Mouse (Mus musculus) right cerebral cortex, postnatal 4 days (tissue): ENCODE measurements around the gene Ngf.

Experiments used
- DNase-seq: peaks from one replicate; pipeline ENCODE4 v3.0.0-alpha.2; 2022

The Ngf gene

GRCm38 (mm10) chr3:102469713-102470448 is at the start of gene Ngf:
Ngf (plus strand) TSS chr3:102469919.
- DNase-seq: peak; percentile 32

GRCm38 (mm10) chr3:102445567-102445966 is 24.2 kb upstream of the Ngf start:
- DNase-seq: no peak

- no peak for DNase-seq
Measured at GRCm38 (mm10) chr3:102446691-102447090, 23.0 kb upstream of the Ngf start.

- DNase-seq: no peak
Measured at GRCm38 (mm10) chr3:102454566-102454965, 15.2 kb upstream of the Ngf start.

GRCm38 (mm10) chr3:102460528-102460927 is 9.2 kb upstream of the Ngf start:
- DNase-seq: no peak

- no peak for DNase-seq
Measured at GRCm38 (mm10) chr3:102460986-102461385, 8.7 kb upstream of the Ngf start.

GRCm38 (mm10) chr3:102462703-102463336 is 6.9 kb upstream of the Ngf start:
- no peak for DNase-seq

- DNase-seq: no peak
Measured at GRCm38 (mm10) chr3:102463339-102463738, 6.4 kb upstream of the Ngf start.

- peak; percentile 73 for DNase-seq
Measured at GRCm38 (mm10) chr3:102466587-102466986, 3.1 kb upstream of the Ngf start.

- DNase-seq: no peak
Measured at GRCm38 (mm10) chr3:102467121-102467520, 2.6 kb upstream of the Ngf start.

GRCm38 (mm10) chr3:102471251-102471650 is 1.5 kb downstream of the Ngf start:
- DNase-seq: no peak

- DNase-seq: no peak
Measured at GRCm38 (mm10) chr3:102471799-102472198, 2.1 kb downstream of the Ngf start.

GRCm38 (mm10) chr3:102474275-102475155 is 4.8 kb downstream of the Ngf start:
- no peak for DNase-seq

- no peak for DNase-seq
Measured at GRCm38 (mm10) chr3:102477917-102478694, 8.4 kb downstream of the Ngf start.

- no peak for DNase-seq
Measured at GRCm38 (mm10) chr3:102490393-102491123, 20.8 kb downstream of the Ngf start.

- no peak for DNase-seq
Measured at GRCm38 (mm10) chr3:102498113-102498512, 28.4 kb downstream of the Ngf start.

GRCm38 (mm10) chr3:102498931-102499330 is 29.2 kb downstream of the Ngf start:
- DNase-seq: no peak

GRCm38 (mm10) chr3:102500031-102500430 is 30.3 kb downstream of the Ngf start:
- no peak for DNase-seq

GRCm38 (mm10) chr3:102501186-102501585 is 31.5 kb downstream of the Ngf start:
- no peak for DNase-seq

- DNase-seq: no peak
Measured at GRCm38 (mm10) chr3:102505129-102505528, 35.4 kb downstream of the Ngf start.

- DNase-seq: no peak
Measured at GRCm38 (mm10) chr3:102506061-102506460, 36.3 kb downstream of the Ngf start.

GRCm38 (mm10) chr3:102507666-102508260 is 38.0 kb downstream of the Ngf start:
- no peak for DNase-seq
